Mouse (Mus musculus) monocyte, adult 5-6 weeks (primary cell): ENCODE measurements around the gene Wbp1. TPM values are rescaled to one million over a fixed set of nuclear protein-coding genes. Genes with fewer than 3 reads are reported as not detected.
"Not testable (repeated sequence)": the region's sequence is repeated elsewhere in the genome, so short reads cannot be mapped to it uniquely, and the experiment has no call there.

Experiments used
- ATAC-seq: fragments of 153-309, 156-312 bp; replicated peaks from 2 replicates; pipeline ENCODE4 v1.8.0; 2017; ENCODE audit warnings: mild to moderate bottlenecking; ENCODE audit not compliant: low TSS enrichment, insufficient number of reproducible peaks, severe bottlenecking, poor library complexity, low FRiP score
- total RNA-seq: library from RNA; stranded (forward); fragments of 200-1000, 200-491, 200-594 nt; gene quantifications from 3 replicates; pipeline ENCODE4 v1.2.3, GENCODE M21; 2017

The Wbp1 gene
- 45.0 to 60.1 TPM (median 53.4 TPM) in 3 replicates for total RNA-seq

GRCm38 (mm10) chr6:83120930-83121862 lies at the start of gene Wbp1:
Gene Wbp1, minus strand, starts transcription at chr6:83121559.
- ATAC-seq, result peak; percentile 94

DNA sequence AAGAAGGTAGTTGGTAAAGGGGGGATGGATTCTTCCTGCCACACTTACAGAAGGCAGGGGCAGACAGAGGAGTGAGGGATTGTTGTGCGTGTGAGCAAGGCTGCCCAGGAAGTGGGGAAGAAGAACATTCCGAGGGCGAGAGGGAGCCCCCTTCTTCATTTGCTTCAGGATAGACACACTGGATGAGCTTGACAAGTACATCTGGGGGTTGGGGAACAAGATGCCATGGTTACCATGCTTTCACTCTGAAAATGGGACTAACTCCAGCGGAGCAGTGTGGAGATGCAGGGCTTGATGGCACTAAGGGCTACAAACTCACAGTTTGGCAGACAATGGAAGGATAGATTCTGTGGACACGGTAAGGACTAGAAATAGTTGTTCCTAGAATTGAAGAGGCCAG lies 49.7 kb upstream of the Wbp1 start:
- no peak for ATAC-seq

- no peak for ATAC-seq
Measured at GRCm38 (mm10) chr6:83169872-83170271, 48.5 kb upstream of the Wbp1 start.

GRCm38 (mm10) chr6:83166243-83166630 lies 44.9 kb upstream of the Wbp1 start:
- ATAC-seq, result no peak

DNA sequence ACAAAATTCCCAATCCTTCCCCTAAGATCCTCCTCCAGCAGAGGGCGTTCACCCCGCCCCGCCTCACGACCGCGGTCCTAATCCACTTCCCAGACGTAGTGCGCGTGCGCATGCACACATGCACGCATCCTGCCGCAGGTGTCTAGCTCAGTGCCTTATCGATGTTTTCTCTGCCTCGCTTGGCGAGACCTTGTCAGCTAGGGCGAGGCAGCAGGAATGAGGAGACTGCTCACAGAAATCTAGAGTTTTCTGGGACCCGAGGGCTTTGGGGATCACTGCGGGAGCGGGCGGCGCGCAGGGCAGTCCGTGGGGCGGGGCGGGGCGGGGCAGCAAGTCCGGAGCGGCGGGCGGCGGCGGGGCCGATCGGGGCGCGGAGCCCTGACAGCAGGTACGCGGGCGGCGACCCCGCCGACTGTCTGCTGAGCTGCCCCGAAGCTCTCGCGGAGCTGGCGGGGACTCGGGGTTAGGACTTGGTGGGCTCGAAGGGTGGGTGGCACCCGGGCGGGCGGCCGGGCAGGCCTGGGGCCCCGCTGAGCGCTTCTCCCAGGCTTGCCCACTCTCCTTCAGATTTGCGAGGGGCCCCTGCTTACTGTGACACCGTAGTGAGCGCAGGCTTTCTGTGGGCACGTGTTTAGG lies 44.4 kb upstream of the Wbp1 start, which contains the start of gene Dctn1:
Dctn1 (plus strand) TSS at position 314 of the 636 bp plus-strand sequence.
- peak; percentile 92 for ATAC-seq

GRCm38 (mm10) chr6:83165026-83165606 lies 43.8 kb upstream of the Wbp1 start:
- ATAC-seq, result no peak

DNA sequence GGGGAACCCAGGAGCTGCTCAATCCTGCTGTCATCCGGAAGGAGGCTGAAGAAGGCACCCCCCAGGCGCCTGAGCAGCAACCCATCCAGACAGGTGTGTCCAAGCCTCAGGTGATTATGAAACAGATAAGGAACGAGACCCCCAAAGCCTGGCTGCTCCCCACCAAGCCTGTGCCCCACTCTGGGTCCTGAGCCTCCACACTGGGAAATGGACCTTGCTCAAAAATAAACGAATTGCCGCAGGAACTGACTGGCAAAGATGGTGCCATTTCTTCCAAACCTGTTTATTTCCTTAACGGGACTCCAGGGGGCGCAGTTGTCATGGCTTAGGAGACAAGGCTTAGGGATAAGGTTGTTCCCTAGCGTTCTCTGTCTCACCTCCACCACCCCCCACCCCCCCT lies 41.3 kb upstream of the Wbp1 start:
- no peak for ATAC-seq

DNA sequence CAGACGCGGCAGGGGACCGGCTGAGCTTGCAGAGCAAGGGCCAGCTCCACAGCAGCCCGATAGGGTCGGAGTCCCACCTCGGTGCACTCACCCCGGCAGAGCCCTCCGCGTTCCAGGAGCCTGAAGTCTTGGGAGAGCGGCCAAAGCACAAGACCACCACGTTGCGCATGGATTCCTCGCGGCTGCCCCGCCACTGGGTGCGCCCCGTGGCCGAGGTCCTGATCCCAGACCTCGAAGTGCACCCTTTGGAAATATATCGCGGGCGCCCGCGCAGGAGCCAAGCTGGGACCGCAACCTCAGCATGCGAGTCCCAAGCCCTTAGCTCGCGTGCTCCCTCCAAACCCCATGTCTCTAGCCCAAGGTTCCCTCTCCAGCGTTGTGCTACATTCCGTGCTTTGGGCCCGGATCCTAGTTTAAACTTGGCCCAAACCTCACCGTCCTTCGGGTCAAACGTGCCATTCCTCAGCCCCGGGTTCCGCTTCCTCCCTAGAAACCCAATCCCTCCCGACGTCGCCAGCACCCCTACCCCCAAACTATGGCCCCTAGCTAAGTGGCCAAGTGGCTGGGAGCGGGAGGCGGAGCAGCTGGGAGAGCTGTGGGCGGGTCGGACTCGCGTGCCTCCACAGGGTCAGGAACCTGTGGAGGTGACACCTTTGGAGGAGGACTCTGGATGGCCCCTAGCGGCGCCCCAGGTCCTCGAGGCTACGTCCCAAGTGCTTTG lies 40.7 kb upstream of the Wbp1 start:
- ATAC-seq, result no peak

DNA sequence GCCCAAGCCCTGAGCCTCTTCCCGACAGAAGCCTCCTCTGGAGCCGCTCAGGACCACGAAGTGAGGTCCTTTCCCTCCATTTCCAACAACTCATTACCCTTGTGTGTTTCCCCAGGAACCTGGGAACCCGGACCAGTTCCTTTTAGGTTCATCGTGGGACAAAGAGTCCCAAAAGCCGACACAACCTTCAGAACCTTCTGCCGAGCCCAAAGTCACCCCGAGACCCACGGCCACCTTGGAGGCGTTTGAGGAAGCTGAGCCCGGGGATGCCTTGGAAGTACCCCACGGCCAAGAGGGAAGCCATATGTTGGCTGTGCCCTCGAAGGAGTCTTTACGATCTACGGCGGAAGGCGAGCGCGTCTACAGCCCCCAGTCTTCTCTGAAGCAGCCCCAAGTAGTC lies 40.1 kb upstream of the Wbp1 start:
- ATAC-seq, result no peak

GRCm38 (mm10) chr6:83159456-83159855 lies 38.1 kb upstream of the Wbp1 start:
- not testable (repeated sequence) for ATAC-seq

DNA sequence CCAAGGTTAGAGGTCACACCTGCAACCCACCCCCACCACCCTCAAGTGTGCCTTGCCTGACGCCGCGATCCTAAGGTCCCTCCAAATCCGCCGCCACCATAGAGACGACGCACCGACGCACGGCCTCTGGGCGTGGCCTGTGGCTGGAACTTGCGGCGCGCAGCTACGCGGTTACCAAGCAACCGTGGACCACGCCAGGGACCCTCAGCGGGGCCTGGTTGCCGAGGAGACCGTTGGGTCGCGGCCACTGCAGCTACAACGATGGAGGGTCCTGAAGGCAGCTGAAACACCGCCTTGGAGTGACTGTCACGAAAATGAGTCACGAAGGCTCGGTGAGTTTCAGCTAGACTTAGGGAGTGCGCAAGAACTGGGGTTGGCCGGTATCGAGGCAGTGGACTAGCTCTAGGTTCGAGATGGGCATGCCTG lies 34.9 kb upstream of the Wbp1 start, which contains the start of the genes Wdr54 and 1700003E16Rik:
Wdr54 (minus strand) TSS at position 139 of the 426 bp plus-strand sequence.
1700003E16Rik (plus strand) TSS at position 146 of the 426 bp plus-strand sequence.
- ATAC-seq, result peak; percentile 42; the same call in 1 of the 2 replicates

DNA sequence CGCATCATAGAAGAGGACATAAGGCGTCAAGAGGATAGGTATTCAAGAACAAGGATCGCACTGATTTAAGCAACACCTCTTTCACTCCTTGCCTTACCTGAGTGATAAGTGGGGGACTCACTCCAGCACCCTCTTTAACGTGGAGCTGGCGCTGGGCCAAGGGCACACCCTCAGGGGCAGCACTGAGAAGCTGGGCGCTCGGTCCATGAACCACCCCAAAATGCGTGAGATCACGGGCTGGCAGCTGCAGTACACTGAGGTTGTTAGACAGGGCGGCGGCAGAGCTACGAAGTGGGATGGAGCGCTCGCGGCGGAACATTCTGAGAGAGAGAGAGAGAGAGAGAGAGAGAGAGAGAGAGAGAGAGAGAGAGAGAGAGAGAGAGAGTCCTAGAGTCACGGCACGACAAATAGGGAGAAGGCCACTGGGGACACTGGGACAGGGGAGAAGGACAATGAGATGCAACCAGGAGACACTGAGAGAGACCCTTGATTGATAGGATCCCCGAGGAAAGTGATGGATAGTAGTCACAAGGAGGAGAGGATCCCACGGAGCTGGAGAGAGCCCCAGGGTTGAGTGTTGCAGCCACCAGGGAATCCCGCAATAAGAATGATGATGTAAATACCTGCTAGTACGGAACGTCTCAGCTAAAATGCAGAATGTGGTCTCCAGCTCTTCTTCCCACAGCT lies 34.3 kb upstream of the Wbp1 start:
- no peak for ATAC-seq

- ATAC-seq, result no peak
Measured at GRCm38 (mm10) chr6:83153485-83153884, 32.1 kb upstream of the Wbp1 start.

DNA sequence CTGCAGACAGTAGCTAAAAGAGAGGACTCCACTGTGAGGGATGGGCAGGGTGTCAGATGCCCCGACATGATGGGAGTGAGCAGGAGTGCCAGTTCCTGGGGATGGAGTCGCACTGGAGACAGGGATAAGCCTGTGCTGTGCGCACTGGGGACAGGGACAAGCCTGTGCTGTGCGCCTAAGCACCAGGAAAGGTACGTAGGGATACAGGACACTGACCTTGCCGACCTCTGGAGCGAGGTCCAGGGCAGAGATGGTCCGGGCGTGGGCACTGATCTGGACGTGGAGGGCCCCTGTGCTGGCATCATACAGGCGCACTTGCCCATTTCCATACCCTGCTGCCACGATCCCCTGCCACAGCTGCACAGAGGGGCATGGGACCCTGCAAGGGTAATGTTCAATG lies 31.7 kb upstream of the Wbp1 start:
- no peak for ATAC-seq

GRCm38 (mm10) chr6:83151721-83152120 lies 30.4 kb upstream of the Wbp1 start:
- ATAC-seq, result no peak

- no peak for ATAC-seq
Measured at GRCm38 (mm10) chr6:83147280-83147679, 25.9 kb upstream of the Wbp1 start.

GRCm38 (mm10) chr6:83145805-83146204 lies 24.4 kb upstream of the Wbp1 start:
- no peak for ATAC-seq

DNA sequence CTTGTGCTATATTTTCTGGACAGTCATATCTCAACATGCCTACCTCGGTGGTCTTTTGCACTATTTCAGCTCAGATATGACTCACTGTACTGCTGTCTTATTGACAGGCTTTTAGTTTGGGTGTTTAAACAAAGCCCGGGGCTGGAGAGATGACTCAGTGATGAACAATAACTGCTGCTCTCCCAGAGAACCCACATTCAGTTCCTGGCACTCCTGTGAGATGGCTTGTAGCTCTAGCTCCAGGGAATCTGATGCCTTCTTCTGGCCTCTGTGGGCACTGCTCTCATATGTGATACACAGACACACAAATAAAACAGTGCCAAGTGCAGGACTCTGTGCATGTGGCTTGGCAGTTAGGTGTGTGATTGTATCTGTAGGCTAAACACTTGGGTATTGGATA lies 23.9 kb upstream of the Wbp1 start:
- ATAC-seq, result no peak
